Mouse (Mus musculus): ENCODE data around the gene Elf1.

DNA sequence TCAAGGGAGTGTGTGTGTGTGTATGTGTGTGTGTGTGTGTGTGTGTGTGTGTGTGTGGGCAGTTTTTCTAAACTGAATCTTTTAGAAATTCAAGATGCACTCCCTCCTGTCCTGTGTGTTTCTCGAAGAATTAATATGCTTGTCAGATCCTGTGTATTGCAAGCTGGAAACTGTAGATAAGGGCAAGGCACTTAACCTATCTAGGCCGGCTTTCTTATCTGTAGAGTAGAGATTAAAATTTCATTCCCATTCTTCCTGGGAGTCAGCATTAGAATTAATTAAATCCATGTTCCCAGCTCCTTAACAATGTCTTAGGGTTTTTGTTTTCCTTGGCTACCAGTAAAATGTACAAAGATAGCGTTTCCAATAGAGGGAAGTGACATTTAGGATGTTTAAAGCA, 140.1 kb downstream of the Elf1 start:
- TF ChIP-seq CTCF (conservative IDR thresholded peaks at IDR 0.05; ENCODE audit: insufficient read depth, insufficient read length, low read depth, low read length) (no peak), POLR2A (IDR thresholded peaks at IDR 0.05; ENCODE audit: low read depth, low read length) (no peak)
